Mouse (Mus musculus) 416B (cell line): ENCODE results near the gene Pheta1.
A peak's percentile ranks its signal among the peaks of the same experiment; 100 is the strongest.

ENCODE experiments used
- DNase-seq: peaks from one replicate; pipeline ENCODE4 v3.0.0; 2011; ENCODE audit warnings: low read depth

Gene Pheta1

DNA sequence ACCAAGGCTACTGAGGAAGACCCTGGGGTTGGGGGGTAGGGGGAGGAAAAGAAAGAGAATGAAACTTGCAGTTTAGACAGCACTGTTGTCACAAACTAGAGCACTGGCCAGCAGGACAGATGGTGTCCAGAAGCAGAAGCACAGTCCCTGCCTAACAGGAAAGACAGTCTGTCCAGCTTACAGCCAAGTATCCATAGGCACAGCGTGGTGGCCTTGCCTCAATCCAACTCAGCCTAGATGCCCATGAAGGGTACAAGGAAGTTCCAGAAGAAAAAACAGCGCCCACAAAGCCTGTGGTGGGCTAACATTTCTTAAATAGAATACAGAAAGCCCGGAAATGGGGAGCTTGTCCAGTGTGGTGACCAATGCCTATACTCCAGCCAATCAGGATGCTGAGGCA lies 23.2 kb upstream of the Pheta1 start:
- DNase-seq = no peak

DNA sequence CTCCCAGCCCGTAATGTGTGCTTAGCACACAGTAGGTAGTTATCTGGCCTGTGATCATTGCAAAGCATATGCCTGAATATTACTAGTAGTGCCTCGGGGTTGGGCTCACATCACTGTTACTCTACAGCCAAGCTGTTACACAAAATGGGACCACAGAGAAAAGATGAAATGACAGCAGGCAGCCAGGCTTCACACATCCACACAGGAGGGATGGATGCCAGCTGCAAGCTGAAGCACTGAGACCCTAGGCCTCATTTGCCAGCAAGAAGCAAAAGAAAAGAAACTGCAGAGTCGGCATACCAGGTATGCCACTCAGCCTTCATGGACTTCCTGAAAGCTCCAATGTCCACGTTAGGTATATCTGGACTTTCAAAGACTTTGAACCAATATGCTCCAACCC lies 20.9 kb upstream of the Pheta1 start:
- no peak for DNase-seq

DNA sequence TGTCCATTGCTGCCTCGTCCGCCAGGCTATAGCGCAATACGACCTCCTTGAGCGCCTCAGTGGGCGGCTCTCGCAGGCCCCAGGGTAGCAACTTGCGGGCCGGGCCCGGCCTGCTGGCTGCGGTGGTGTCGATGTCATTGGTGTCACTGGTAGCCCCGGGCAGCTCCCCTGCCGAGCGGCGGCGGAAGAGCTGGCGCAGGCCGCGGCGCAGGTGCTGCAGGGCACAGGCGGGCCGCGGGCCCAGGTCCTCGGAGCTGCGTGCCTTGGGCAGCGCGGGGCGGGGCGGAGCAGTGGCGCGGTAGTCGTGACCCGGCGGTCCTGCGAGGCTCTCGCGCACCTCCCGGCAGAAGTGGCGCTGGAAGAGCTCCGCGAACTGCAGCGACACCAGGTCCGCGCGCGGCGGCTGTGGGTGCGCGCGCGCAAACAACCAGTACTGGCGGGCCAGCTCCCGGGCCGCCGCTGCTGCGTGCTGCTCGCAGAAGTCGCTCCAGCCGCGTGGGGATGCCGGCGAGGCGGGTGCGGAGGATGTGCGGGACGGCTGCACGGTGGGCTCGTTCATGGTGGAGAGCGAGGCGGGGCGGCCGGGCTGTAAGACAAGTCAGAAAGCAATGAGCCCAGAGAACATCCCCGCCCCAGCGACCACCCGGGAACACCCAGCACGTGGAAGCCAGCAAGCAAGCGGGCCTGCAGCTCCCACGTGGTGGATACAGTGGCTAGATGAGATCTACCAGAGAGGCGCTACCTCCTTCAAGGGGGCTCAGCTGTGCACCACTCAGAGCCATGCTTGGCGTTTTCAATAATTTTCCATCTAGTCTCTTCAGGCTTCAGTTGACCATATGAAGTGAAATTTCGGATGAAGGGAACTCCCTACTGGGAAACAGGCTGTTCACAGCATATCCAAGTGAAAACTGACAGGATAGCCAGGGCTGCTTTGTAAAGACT lies 20.0 kb upstream of the Pheta1 start:
- DNase-seq = no peak

DNA sequence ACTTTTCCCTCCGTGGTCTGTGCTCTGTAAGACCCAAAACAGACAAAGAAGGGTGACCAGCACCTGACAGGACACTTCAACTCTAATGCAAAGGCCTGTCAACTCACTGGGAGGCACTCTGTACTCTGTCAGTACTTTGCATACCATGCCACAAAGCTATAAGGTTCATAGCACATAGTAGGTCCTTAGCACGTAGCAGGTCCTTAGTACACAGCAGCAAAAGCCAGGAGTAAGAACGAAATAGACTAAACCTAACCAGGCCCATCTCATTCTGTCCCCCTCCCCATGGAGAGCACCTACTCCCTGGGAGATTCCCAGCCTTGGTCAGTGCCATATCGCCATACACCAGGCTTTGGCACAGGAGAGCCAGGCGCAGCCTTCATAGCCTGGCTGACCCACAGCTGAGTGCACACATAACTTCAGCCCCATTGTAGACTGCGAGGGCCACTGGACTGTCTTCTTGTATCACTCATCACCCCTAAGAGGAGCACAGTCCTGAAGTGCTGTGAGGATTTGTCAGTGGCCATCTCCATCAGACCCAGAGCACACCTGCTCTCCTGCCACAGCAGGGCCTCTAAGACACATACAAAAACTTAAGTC lies 17.7 kb upstream of the Pheta1 start:
- no peak for DNase-seq

DNA sequence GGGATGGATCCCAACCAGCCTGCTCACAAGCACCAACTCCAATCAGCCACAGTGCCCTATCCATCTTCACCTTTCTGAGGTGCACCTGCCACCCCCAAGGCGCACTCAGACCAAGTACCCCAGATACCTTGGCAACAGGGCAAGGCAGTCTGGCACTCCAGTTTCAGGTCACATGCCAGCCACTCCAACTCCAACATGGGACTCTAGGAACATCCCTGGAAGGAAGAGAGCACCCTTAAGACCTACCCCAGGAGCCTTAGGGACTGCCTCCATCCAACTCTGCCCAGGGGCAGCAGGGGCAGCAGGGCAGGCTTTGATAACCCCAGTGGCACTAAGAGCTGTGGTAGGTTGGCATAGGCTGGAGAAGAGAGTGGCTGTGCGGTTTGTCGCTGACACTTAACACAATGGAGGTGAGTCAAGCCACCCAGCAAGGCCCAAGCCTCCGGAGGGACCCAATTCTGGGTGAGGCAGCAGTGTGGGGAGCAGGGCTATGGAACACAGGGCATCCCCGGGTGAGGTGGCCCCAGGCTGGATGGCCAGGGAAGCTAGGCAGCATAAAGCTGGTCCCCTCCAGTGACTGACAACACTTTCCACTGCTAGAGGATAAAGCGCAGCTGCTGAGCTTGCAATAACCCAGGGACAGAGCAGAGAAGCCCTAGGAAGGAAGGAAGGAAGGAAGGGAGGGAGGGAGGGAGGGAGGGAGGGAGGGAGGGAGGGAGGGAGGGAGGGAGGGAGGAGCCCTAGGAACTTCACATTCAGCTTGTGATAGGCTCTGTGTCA lies 16.2 kb upstream of the Pheta1 start:
- DNase-seq = no peak

DNA sequence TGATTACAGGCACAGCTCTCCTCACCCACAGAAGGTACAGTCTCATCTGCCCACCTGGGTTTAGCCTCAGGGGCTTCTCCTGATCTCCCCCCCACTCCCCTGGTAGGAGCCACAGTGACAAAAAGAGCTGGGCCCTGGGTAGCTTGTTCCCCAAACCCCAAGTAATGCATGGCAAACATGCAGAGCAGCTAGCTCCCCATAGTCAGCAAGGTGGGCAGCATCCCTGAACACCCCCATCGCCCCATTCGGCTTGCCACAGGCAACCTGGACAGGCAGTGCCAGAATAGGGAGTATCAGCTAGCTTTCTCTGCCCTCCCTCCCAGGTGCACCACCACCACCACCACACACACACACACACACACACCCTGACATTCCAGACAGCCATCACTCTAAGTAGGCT lies 15.6 kb upstream of the Pheta1 start:
- DNase-seq = no peak

DNA sequence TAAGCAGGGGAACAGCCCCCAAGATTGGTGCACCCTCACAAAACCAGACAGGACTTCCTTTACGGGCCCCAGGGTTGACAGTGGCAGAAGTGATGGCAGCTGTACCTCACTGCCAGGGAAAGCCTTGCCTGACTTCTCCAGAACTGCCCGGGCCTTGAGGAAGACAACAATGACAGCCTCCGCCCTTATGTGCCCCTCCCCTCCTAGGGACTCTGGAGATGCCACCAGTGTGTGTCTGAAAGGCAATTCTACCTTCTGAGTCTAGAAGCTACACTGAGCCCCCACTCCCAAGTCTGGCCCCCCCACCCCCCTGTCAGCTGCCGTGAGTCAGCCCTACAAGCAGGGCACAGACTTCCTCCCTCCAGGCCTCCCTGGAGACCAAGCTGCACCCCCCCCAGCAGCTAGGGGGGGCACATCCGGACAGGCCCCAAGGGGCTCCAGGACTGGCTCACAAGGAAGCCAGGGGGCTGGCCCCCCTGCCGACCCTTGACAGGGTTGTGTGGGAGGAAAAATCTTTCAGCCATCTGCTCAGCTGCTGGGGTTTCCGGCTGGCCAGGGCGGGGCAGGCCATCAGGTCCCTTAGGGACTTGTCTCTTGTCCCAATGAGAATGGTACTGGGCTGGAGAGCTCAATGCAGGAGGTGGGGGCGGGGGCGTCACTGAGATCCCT lies 15.1 kb upstream of the Pheta1 start:
- peak; percentile 97 for DNase-seq

DNA sequence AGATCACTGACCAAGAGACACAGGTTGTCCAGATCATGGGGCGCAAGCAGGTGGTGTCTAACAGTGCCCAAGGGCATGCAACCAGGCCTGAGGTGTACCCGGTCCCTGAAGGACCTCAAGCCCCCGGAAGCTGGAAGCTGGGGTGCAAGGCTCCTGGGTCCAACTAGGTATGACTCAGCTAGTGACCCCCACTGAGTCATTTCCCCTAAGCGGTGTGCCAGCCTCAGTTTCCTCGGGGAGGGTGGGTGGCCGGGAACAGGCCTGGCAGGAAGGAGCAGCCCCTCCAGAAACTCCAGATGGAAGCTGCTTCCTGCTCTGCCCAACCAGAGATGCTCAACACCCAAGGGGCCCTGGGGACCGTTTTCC lies 14.6 kb upstream of the Pheta1 start:
- no peak for DNase-seq

DNA sequence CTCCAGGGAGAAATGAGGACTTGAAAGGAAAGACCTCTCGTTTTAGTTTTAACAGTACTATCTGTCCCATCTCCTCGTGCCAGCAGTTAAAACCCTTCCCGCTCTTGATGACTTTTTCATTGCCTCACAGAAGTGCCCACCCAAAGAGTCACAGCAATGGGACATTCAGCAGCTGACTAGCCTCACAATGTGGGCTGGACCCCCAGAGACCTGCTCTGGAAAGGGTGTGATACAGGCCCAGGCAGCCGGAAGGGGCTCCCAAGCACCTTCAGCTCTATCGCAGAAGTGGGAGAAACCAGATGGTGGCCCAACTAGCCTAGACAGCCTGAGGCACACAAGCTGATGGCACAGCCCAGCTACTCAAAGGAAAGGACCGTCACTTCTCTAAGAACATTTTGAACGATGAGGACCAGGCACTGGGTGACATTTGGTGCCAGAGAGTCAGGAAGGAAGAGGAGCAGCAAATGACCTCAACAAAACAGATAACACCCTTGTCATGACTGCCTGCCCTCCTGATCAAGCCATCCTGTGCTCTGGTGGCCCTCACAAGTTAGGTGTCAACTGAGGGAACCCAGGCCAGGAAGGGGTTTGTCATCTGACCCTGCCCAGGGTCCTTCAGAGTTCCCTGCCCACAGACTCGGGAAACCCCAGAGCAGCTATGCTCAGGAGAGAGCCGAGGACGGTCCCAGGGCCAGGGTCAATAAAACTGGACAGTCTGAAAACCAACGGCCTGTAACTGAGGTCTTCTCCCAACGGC lies 13.6 kb upstream of the Pheta1 start:
- DNase-seq = peak; percentile 55

DNA sequence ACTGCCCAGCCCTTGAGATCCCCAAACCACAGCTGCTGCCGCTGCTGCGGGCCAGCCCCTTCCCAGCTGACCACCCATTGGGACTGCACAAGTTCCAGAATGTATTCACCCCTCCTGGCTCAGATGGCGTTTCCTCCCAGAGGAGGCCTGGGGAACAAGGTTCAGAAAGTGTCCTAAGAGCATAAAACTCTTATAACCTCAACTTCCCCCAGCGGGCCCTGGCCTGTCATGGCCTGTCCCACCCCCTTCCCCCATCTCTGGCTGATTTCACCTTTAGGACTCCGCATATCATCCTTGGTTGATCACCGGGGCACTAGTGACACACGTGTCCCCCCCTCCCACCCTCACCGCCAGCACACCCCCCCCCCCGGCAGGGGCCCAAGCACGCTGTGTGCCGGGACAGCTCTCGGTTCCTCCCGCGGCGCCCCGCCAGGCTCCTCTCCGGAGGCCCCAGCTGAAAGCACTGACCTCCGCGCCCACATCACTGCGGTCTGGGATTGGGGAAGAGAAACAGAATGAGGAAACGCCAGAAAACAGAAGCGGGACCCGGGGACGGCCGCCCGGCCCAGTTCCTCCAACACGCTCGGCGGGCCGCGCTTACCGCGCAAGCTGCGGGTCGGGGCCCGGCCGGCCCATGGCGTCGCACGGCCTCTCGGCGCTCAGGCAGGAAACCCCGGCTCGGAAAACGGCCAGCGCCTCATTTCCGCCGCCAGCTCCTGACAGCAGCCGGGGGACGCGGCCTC lies 12.7 kb upstream of the Pheta1 start:
- no peak for DNase-seq

DNA sequence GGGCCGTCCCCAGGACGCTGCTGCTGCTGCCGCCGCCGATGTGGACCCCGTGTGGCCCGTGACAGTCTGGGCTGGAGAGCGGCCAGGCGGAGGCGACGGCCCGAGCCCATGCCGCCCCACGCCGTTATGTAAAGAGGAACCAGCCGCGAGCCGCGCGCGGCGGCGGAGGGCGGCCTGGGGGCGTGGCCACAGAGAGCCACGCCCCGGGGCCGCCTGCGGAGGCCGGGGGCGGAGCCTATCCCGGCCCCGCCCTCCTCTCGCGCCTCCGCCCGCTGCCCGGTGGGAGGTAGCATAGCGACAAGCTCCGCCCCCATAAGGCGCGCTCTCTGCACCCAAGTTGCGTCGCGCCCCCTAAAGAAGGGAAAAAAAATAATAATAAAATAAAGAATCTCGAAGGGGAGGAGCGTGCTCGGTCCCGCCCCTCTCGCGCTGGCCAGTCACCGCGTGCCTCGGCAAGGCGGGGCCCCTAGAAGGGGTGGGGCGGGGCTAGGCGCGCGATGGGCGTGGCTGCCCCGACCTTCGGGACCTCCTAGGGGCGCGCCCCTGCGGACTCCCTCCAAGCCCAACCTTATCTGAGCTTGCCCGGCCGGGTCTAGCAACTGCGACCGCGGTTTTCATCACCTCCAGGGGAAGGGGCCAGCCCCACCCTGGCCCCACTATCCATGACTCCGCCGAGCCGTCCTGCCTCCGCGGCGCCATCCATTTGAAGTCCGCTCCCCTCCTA lies 11.9 kb upstream of the Pheta1 start:
- peak; percentile 98 for DNase-seq

DNA sequence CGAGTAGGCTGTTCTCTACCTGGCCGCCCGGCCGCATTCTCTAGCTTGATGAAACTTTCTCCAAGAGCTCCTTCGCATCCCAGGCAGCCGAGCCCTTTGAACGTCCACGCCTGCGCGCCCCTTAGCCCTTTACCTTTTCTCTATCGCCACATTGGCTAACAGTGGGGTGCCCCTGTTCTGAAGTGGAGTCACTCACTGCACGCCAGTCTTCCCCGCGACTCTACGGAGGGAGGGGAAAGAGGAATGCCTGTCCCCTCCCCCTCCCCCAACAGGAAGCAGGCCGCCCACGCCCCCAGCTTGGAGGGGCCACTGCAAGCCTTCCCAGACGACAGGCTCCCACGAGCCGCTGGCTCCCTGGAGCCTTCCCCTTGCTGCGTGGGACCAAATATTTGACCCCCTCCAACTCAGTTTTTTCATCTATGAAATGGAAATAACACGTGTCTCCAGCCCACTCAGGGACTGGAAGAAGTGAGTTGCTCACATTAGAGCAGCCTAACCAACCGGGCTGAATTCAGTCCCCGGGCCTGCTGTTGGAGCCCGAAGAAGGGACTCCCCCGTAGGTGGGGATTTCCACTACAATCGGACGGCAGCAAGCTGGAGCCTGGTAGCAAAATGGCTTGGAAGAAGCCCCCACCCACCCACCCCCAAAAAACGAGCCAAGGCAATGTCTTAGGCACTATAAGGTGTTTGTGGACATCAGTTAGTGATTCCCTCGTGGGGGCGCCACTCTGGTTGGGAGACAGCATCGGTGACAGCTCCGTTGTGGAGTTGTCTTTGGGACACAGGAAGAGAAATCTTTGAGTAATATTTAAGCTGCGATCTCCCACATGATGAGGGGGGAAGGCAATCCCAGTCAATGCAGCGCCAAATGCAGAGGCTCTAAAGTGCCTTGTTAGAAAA lies 11.1 kb upstream of the Pheta1 start, which contains the start of gene Sh2b3:
Gene Sh2b3 (minus strand): TSS at position 206 of the 900 bp plus-strand sequence.
- no peak for DNase-seq

DNA sequence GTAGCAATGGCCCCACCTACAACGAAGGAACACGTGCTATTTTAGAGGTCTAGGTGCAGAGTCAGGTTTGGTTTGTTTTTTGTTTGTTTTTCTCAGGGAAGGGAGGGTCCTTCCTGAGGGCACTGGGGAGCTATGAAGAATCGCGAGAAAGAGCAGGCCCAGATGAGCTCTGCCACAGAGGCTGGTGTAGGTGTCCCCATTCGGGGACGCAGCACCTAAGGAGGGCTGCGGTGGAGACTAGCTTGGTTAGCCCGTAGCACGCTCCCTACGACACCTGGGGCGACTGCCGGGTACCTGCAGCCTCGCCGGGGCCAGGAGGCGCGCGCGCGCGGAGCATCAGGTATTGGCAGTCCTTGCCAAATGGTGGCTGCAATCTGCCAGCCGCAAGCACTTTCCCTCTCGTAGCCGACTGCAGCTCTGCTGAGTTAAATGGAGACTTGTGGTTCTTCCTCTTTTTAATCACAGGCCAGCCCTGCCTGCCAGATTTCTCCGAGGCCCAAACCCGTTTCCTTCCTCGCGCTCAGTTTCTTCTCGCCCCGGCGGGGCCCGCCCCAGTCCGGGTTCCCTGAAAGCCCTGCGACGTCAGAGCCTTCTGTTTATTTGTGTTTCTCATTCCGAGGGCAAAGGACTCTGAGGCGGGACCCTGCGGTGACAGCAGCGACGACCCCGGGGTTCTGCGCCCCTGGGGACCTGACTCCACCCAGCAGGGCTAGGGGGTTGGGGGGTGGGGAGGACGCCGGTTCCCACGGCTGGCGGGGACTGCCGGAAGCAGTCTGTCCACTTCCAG lies 10.2 kb upstream of the Pheta1 start:
- peak; percentile 81 for DNase-seq

DNA sequence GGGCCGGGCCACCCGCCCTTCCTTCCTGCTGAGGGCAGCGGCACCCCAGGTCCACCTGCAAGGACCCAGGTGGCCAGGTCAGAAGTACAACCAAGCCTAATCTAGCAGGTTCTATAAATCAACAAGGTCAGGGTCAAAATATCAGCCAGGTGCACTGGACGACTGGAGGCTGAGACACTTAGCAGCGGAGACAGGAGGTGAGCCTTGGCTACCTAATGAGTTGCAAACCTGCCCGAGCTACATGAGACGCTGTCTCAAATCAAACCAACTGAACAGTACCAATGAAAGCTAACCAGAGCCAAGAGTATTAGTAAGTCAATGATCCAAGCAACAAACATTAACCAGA lies 9.7 kb upstream of the Pheta1 start:
- no peak for DNase-seq

DNA sequence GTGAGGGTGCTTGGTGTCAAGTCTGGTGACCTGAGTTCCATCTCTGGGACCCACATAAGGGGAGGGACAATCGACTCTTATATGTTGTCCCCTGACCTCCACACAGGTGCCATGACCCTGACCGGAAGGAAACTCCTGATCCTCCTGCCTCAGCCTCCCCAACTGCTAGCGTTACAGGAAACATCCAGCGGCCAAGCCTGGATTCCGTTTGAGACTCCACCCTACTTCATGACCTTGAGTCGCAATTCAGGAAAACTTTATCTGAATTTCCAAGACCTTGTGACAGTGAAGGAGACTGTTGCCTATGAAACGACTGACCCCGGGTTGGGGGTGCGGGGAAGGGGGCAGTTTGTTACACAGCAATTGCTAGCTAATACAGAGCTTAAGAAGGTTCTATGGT lies 7.3 kb upstream of the Pheta1 start:
- no peak for DNase-seq

DNA sequence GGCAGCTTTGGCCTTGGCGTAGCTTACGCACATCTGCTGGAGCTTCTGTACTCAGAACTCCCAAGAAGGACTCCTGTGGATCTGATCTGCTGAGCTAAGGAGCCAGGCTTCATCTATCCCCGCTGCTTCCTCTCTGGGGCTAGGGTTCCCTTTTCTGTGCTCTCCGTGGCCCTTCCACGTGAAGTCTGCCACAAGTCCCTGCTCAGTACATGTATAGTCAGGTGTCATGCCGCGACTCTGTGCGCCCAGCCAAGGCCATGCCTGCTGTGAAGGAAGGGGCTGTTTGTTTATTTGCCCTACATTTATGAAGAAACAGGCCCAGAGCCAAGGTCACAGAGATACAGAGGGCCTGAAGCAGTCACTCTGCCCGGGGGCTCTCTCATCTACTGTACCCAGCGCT lies 6.8 kb upstream of the Pheta1 start:
- no peak for DNase-seq

DNA sequence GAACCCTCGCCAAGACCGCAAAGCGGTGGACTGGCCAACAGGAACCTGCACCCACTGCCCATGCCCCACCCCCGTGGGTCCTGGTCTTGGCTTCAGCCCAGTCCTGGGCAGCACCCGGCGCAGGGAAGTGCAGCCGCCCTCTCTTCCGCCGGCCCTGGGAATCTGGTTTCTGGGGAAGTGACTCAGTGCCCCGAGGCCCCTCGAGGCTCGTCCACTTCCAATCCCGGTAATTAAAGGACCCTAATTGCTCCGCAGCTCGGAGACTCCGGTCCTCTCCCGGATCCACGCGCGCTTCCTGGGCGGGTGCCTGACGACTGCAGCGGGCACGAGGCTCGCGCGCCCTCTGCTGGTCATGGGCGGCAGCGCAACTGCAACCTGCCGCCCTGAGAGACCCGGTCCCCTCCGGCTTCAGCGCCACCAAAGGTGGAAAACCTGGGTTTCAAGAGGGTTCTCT lies 6.1 kb upstream of the Pheta1 start:
- DNase-seq = peak; percentile 72
